Mouse (Mus musculus): Measurements from ENCODE around the gene Gm20547. TPM values are rescaled to one million over a fixed set of nuclear protein-coding genes. Genes with fewer than 3 reads are reported as not detected.

Gene Gm20547
- total RNA-seq (2023), result 0.38 TPM

DNA sequence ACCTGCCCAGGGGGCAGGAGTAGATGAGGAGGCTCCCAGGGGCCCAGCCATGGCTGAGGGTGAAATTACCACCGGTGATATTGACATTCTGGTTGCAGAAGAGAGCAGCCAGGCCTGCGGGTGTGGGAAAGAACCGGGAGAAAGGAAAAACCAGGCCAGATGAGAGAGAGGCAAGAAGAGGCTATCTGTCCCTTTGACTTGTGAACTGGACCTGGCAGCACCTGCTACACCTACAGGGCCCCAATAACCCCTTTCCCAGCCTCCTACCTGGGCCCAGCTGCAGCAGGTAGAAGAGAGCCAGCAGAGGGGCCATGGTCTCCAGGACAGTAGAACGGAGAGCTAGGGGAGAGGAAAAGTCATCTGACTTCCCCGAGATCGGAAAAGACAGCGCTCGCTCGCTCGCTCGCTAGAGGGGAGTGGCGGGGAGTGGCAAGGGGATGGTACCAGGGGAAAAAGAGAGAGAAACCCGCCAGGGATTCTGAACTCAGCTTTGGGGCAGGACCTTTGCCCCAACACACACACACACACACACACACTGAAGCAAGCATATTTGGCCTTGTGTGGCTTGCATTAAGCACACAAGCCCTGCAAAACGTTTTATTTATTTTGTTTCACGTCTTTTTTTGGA lies at the start of gene Gm20547:
TSS of gene Gm20547 (minus strand) at position 360 of the 628 bp plus-strand sequence.

DNA sequence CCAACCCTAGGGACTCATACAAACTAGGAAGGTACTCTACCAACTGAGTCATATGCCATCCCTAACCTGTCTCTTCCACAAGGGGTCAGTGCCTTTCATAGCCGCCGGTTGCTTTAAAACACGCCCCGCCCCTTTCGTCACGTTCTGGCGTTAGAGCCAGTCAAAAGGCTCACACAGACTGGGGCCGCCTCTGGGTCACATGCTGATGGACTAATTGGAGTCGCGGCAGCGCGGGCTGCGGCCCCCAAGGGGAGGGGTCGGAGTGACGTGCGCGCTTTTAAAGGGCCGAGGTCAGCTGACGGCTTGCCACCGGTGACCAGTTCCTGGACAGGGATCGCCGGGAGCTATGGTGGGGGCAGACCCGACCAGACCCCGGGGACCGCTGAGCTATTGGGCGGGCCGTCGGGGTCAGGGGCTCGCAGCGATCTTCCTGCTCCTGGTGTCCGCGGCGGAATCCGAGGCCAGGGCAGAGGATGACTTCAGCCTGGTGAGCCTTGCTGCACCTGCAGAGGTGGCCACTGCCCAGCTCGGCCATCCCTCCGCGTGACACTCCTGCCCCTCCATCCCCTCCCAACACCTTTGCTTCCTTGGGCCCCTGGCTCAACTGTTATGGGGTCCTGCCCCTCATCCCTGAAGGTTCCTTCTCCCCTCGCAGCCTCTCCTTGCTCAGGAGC lies 49.4 kb upstream of the Gm20547 start, which contains the start of gene Neu1:
TSS of gene Neu1 (plus strand) at position 193 of the 674 bp plus-strand sequence.

DNA sequence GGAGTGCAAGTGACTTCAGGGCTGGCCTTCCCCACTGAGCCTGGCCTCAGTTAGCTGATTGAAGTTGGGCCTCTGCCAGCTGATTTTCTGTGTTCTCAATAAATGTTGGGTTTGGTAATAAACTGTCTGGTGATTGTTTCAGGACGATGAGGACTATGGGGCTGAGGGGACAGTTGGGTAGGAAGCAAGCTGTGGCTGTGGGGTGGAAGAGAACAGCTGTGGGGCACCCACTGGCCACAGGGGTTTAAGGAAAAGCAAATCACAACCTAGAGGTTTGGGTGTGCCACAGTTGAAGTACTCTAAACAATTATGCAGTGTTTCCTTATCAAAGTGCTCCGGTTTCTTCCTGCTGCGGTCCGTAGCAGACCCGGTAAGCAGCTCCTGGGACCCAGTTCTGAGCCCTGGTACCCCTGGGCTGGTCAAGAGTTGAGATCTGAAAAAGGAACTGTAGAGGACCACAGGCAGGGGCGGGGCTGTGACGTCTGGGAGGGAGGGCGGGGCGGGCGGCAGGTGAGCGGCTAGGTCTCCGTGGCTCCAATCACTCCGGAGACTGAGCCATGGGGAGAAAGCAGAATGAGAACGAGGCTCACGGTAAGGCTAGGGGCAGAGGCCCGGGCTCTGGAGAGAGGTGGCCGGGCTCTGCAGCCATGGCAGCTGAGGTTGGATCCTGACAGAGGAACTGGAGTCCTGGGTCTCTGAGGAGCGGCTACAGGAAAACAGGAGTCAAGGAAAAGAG lies 32.3 kb upstream of the Gm20547 start, which contains the start of gene Slc44a4:
TSS of gene Slc44a4 (plus strand) at position 537 of the 736 bp plus-strand sequence.

DNA sequence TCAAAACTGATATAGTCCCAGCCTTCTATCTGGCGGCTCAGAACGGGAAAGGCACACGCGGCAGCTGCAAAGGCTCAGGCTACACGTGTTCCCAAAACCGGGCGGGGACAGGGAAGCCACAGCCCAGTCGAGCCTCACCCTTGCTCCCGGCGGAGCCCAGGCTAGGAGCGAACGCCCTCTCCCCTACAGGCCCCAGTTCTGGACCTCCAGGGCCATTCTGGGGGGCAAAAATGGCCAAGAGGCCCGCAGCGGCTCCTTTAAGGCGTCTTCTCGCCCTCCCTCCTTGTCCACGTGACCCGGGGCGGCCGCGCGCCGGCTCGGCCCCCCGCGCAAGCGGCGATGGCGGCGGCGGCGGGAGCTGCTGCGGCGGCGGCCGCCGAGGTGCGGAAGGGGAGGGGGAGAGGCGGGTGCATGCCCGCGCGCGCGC lies 16.3 kb upstream of the Gm20547 start, which contains the start of the genes C2 and Ehmt2:
TSS of gene C2 (minus strand) at position 106 of the 427 bp plus-strand sequence.
TSS of gene Ehmt2 (plus strand) at position 310 of the 427 bp plus-strand sequence.

DNA sequence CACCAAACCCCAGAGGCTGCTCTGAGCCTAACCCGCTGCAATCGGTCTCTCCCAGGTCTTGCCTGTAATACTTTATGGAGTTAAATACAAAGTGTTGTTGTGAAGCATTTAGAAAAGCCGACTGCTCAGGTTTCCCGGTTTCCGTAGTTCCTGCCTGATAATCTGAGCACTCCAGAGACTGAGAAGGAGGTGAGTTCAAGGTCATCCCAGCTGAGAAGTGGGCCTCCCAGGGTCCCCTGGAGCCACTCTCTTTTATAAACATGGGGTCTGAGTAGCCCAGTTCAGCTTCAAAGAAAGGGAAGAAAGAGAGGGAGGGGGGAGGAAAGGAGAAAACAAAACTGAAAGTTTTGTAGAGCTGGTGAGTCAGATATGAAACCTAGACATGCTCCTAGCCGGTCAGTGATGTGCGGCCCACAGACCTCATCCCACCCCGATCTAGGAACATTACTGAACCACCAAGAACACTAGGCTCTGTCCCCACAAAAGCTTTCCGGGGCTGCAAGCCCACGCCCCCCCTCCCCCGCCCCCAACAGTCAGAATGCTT lies 2.4 kb downstream of the Gm20547 start, which contains the start of gene Zbtb12:
TSS of gene Zbtb12 (plus strand) at position 148 of the 544 bp plus-strand sequence.

DNA sequence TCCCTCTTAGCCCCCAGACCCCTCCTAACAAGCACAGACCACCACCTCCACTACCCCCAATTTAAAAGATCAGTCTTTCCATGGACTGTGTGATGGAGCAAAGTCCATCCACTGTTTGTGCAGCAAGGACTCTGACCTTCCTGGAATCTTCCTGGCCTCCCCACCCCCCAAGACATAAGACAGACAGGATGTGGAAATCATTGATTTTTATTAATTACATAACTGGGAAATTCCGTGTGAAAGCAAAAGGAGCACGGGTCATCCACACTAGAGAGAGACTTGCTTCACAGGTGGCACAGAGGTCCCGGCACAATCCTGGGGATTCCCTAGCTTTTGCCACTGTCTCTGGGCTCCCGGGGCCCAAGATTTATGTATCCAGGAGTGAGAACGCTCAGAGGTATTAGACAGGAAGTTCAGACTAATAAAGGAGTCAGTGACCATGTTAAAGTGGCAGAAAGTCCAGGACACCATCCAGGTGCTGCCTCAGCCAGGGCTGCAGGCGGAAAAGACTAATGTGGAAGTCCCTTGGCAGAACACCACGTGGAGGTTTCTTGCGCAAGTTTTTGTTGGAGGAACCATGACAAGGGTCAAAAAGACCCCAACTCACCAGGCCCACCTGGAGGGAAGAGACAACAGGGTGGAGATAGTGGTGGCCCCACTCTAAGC lies 19.3 kb downstream of the Gm20547 start, which contains the start of gene Cfb:
TSS of gene Cfb (minus strand) at position 103 of the 666 bp plus-strand sequence.

DNA sequence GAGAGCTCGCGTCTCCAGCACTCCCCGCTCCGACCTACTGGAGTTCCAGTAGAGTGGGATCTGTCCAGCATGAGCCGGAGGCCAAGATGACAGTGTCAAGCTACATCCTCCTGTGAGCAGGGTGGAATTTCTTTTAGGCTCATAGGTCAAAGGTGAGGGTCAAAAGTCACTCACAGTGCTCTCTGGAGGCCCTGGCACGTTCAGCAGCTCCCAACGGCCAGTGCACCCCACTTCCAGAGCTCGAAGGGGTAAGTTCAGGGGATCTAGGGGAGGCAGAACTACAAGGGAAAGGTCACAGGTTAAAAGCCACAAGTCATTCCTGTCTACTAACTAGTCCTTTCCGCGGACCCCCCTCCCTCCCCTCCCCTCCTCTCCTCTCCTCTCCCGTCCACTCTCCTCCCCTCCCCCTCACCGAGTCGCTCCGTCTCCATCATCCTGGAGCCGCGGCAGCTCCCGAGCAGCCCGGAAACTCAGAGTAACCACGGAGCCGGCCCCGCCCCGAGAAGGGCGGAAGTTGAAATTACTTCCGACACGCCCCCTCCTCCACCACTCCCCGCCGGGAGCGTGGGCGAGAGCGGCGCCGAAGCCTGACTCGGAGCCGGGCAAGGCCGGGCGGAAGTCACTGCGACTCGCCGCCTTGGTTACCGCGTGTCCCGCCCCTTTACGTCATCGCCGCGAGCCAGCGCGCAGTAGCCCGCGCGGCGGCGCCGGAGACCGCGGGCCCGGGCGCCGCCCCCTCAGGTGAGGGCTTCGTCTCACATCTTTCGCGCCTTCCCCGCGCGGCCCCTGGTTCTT lies 31.9 kb downstream of the Gm20547 start, which contains the start of the genes Skiv2l and Nelfe:
TSS of gene Skiv2l (minus strand) at position 489 of the 795 bp plus-strand sequence.
TSS of gene Nelfe (plus strand) at position 670 of the 795 bp plus-strand sequence.

DNA sequence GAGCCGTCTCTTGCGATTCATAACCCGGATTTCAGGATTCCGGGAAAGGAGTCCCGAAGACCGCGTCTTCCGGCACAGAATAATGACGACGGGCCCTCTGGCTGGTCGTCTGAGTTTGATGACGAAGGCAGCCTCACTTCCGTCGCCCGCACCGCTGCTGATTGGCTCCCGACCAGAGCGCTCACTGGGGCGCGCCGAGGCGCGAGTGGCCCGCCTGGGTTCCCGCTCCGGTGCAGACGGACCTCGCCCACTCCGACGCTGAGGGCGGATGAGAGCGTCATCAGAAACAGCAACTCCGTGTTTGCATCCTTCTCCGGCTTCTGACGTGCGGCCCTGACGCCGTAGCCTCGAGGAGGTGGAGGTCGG lies 45.0 kb downstream of the Gm20547 start, which contains the start of the genes Stk19 and Dxo:
TSS of gene Stk19 (minus strand) at position 90 of the 366 bp plus-strand sequence.
TSS of gene Dxo (plus strand) at position 164 of the 366 bp plus-strand sequence.

Other genes starting within 250 kb of the Gm20547 start
- gene Fkbpl, start 237.3 kb downstream of the Gm20547 start, total RNA-seq (2023), result 1.2 TPM
- 42.3 TPM for gene Atf6b, start 234.9 kb downstream of the Gm20547 start, total RNA-seq (2023)
- gene Tnxb, start 211.5 kb downstream of the Gm20547 start, total RNA-seq (2023), result 0.09 TPM
- 0.70 TPM for gene C4b, start 138.2 kb downstream of the Gm20547 start, total RNA-seq (2023)
- not detected for gene Cyp21a1, start 77.5 kb downstream of the Gm20547 start, total RNA-seq (2023)
- 55.8 TPM for gene Stk19, start 45.1 kb downstream of the Gm20547 start, total RNA-seq (2023)
- gene Dxo, start 45.0 kb downstream of the Gm20547 start, total RNA-seq (2023), result 86.0 TPM
- 121 TPM for gene Skiv2l, start 31.8 kb downstream of the Gm20547 start, total RNA-seq (2023)
- 22.0 TPM for gene Nelfe, start 31.7 kb downstream of the Gm20547 start, total RNA-seq (2023)
- gene Cfb, start 19.5 kb downstream of the Gm20547 start, total RNA-seq (2023), result 0.64 TPM
- 4.4 TPM for gene Zbtb12, start 2.6 kb downstream of the Gm20547 start, total RNA-seq (2023)
- gene C2, start 16.2 kb upstream of the Gm20547 start, total RNA-seq (2023), result 1.6 TPM
- 113 TPM for gene Ehmt2, start 16.4 kb upstream of the Gm20547 start, total RNA-seq (2023)
- not detected for gene Slc44a4, start 32.4 kb upstream of the Gm20547 start, total RNA-seq (2023)
- 44.2 TPM for gene Neu1, start 49.2 kb upstream of the Gm20547 start, total RNA-seq (2023)
- gene Hspa1b, start 77.2 kb upstream of the Gm20547 start, total RNA-seq (2023), result 97.6 TPM
- gene Gm20481, start 87.9 kb upstream of the Gm20547 start, total RNA-seq (2023), result not detected
- 57.4 TPM for gene Hspa1a, start 90.1 kb upstream of the Gm20547 start, total RNA-seq (2023)
- gene Hspa1l, start 90.7 kb upstream of the Gm20547 start, total RNA-seq (2023), result not detected
- gene Lsm2, start 99.8 kb upstream of the Gm20547 start, total RNA-seq (2023), result 24.0 TPM
- 85.0 TPM for gene Vars, start 118.9 kb upstream of the Gm20547 start, total RNA-seq (2023)
- gene Vwa7, start 134.5 kb upstream of the Gm20547 start, total RNA-seq (2023), result not detected
- 1.4 TPM for gene Sapcd1, start 146.0 kb upstream of the Gm20547 start, total RNA-seq (2023)
- 3.2 TPM for gene Msh5, start 164.7 kb upstream of the Gm20547 start, total RNA-seq (2023)
- 137 TPM for gene Clic1, start 167.9 kb upstream of the Gm20547 start, total RNA-seq (2023)
- 0.70 TPM for gene Ddah2, start 177.0 kb upstream of the Gm20547 start, total RNA-seq (2023)
- not detected for gene Ly6g6c, start 183.3 kb upstream of the Gm20547 start, total RNA-seq (2023)
- gene Mpig6b, start 184.1 kb upstream of the Gm20547 start, total RNA-seq (2023), result not detected
- not detected for gene Ly6g6e, start 194.9 kb upstream of the Gm20547 start, total RNA-seq (2023)
- gene Ly6g6d, start 196.0 kb upstream of the Gm20547 start, total RNA-seq (2023), result not detected
- not detected for gene Ly6g6f, start 203.6 kb upstream of the Gm20547 start, total RNA-seq (2023)
- gene Abhd16a, start 207.2 kb upstream of the Gm20547 start, total RNA-seq (2023), result 60.6 TPM
- not detected for gene Ly6g5c, start 226.2 kb upstream of the Gm20547 start, total RNA-seq (2023)
- gene Ly6g5b, start 233.4 kb upstream of the Gm20547 start, total RNA-seq (2023), result 1.5 TPM
- gene Gpank1, start 239.4 kb upstream of the Gm20547 start, total RNA-seq (2023), result 28.7 TPM
- gene Csnk2b, start 240.0 kb upstream of the Gm20547 start, total RNA-seq (2023), result 118 TPM
- gene D17H6S53E, start 244.3 kb upstream of the Gm20547 start, total RNA-seq (2023), result 15.3 TPM

Measured in CD4-positive naive resting alpha-beta T cell, adult 76 days (primary cell).